Mouse (Mus musculus) thymus, postnatal 14 days (tissue): Measurements from ENCODE around the gene Frmd4a.

Experiments
- DNase-seq: peaks from one replicate; pipeline ENCODE4 v3.0.0; 2021

The Frmd4a gene

DNA sequence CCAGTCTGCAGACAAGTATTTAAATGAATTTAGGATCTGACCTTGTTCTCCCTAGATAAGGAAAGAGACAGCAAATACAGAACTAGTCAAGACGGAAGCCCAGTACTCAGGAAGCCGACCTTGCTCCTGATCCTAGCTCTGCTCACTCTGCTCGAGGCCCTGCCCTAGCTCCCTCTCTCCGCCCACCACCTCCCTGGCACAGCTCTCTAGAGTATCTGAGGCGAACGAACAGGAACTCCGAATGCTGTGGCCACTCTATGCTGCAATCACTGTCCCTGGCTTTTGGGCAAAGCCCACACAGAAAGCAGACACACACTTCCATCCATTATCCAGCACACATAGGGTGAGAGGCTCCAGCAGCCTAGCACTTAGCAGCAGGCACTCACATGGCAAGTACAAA lies 619.1 kb downstream of the Frmd4a start:
- DNase-seq: no peak

DNA sequence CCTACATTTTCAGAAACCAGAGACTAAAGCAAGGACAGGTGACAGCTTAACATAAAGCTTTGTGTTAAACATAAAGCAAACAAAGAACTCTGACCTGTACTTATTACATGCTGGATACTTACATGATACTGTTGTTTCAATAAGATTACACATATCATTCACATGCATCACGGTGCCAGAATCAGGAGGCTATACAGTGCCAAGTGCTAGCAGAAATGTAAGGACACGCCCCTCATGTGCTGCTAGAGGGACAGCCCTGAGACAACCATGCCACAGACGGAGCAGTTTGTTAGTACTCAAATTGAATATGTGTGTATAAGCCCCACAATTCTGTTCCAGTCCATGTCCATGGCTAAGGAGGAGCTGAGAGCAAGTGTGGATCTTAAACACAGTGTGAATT lies 620.7 kb downstream of the Frmd4a start:
- no peak for DNase-seq

GRCm38 (mm10) chr2:4645066-4645465 lies 627.5 kb downstream of the Frmd4a start:
- no peak for DNase-seq

DNA sequence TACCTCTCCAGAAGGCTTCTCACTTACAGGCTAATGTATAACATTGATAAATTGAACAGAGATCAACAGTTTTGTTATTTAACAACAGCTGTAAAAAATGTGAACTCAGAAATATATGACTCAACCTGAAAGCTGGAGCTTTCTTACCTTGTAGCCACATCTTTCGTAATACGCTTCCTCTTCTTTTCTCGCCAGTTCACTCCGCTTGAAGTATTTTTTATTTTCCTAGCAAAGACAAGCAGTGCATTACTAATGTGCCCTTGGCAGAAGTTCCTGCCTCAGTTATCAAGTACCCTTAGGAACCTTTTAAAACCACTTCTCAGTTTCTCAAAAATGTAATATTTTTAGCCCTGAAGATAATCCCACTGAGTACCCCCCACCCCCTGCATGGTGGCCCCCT lies 630.6 kb downstream of the Frmd4a start:
- no peak for DNase-seq

DNA sequence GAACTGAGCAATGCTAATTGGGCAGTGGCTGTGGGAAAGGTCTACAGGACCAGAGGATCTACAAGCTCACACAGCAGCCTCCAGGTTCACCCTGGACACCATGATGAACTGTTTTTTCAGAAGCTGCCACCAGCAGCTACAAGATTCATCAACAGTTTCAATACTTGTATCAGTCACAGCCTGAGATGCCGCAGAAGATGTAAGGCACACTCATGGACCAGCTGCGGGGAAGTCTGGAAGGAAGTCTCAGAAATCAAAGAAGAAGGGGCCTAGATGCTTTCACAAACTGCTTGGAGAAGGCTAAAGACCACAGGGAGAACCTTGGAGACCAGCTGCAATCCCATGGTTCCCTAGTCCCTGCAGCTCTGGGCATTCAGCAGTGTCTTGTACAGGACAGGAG lies 632.1 kb downstream of the Frmd4a start:
- no peak for DNase-seq

DNA sequence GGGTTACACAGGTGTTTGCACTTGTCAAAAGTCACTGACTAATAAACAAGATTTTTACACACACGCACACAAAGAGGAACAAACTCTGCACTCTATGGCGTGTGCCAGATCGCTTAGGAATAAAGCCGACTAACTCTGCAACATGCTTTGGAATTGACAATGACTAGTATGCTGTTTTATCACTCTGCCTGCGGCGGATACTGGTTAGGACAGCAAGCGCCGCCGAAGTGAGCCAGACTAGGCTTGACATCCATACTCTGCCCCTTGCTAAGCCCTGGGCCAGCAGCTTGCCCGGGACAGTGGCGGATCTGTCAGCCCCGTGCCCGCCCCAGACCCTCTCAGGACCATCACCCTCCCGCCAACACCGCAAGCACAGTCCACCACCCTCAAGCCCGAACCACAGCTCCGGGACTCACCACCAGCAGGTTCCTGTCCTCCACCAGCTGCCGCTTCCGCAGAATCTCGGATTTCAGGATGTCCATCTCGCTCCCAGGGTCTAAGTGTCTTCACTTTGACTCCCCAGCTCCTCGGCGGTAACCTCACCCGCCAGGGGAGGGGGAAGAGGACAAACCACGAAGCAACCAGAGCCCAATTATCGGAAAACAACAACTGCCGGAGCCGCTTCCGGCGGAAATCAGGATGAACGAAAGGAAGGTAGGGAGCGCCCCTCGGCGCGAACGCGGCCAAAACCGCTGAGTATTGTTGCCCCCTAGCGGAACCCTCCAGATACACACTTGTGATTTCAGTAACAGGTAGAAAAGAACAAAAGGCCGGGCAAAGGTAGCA lies 634.2 kb downstream of the Frmd4a start, which contains the start of gene Prpf18:
Gene Prpf18 (minus strand): TSS at position 614 of the 786 bp plus-strand sequence.
- peak; percentile 92 for DNase-seq

DNA sequence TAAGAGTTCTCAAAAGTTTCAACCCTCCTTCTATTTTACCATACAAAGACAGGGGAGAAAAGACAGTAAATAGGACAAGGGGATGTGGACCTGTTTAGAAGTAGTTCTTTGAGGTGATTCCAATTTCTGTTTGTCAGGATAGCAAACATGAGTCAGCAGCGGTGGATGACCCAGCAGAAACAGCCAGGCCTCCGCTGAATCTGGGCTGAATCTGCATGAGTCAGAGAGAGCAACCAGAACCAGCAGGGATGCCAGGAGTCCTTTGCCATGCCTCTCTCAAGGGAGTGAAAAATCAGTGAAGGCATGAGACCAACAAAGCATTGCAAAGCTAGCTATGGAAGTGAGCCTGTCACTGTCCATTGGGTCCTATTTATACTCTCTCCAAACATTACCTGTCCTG lies 643.2 kb downstream of the Frmd4a start:
- no peak for DNase-seq
